Mouse (Mus musculus) layer of hippocampus, adult 2 months (tissue): ENCODE results near the gene Mdh1. TPM values are rescaled to one million over a fixed set of nuclear protein-coding genes. Genes with fewer than 3 reads are reported as not detected.

Source experiments
- DNase-seq, 2 experiments: peaks; one replicate each; pipeline ENCODE4 v3.0.0; 2022; ENCODE audit warnings: low spot score in 2 of 2
- H3K27ac ChIP-seq: fragments of 200-600 bp; 2 replicates; pipeline ENCODE4 v1.8.1; 2022
- H3K4me3 ChIP-seq: fragments of 200-600 bp; 2 replicates; pipeline ENCODE4 v1.8.1; 2022; ENCODE audit warnings: mild to moderate bottlenecking
- CTCF ChIP-seq: fragments of 200-600 bp; conservative IDR thresholded peaks from 2 replicates; pipeline ENCODE4 v1.8.1; 2022; ENCODE audit warnings: antibody characterized with exemption, mild to moderate bottlenecking, moderate library complexity
- long read RNA-seq, 2 experiments: library from polyadenylated mRNA; stranded (forward); transcript quantifications; one replicate each; pipeline ENCODE4 v2.0.0; 2021; ENCODE audit warnings: borderline mapping rate in 2 of 2
- total RNA-seq, 2 experiments: library from RNA; stranded (reverse); gene quantifications; 2 replicates each; pipeline ENCODE4 v1.2.3; 2021

The Mdh1 gene
- total RNA-seq = 100 to 1,000 TPM; 667 to 677 TPM
- long read RNA-seq, experiment 1, transcript Mdh1-201 (9 exons, 2,122 nt) = major isoform, 363 of 390 reads
- long read RNA-seq, experiment 1, partial matches to known transcripts = 18 of 390 reads
- long read RNA-seq, experiment 1, other reads (novel, unspliced or antisense) = 9 of 390 reads
- long read RNA-seq, experiment 2, transcript Mdh1-201 (9 exons, 2,122 nt) = major isoform, 525 of 556 reads
- long read RNA-seq, experiment 2, partial matches to known transcripts = 16 of 556 reads
- long read RNA-seq, experiment 2, other reads (novel, unspliced or antisense) = 15 of 556 reads

DNA sequence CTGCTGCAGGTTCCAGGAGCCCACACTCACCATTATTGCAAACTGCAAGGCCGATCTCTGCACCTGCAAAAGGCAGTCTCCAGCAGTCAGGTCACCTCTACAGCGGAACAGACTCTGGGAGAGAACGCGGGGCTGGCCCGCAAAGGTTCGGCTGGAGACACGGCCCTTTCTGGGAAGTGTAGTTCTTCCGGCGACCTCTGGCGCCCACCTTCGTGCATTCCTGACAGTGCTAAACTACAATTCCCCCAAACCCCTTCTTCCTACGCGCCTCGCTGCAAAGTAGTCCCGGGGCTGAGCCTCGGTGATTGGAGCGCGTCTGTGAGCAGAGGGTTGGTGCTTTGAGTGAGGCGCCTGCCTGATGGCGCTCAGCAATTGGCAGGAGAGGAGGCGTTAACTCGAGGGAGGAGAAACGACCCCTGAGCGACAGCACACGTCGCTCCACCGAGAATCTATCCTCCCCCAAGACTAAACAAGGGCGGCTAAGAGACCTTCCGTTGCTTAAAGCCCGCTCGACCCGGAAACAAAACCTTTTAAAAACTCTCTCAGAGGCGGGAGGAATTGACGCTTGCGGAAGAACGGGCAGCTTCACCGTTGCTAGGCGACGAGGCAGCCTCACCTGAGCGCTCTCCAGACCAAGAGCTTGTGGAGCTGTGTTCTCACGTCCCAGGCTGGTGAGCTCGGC is at the start of gene Mdh1, which contains the start of gene Wdpcp:
Mdh1 (minus strand) TSS at position 668 of the 682 bp plus-strand sequence.
Wdpcp (plus strand) TSS at position 536 of the 682 bp plus-strand sequence.
- DNase-seq = peak; percentile 95 to 99
- H3K27ac ChIP-seq = peak within 1 kb of the TSS; percentile 97
- TF ChIP-seq CTCF = peak; percentile 67
- H3K4me3 ChIP-seq = peak within 1 kb of the TSS; percentile 88

DNA sequence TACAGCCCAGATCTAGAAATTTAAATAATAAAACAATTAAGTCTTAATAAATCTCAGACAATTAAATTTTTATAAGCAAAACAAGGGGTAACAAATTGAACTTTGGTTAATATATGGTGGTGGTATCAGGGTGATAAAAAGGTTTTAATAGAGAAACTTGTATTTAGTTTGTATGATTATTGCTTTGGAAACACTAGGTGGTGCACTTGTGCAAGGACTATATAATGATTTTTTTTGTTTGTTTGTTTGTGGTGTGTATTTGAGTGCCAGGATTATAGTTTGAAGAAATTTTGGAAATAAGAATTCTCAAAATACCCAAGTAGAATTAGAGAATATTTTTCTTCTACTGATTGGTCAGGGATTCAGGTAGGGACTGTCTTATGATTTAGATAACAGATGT is 43.7 kb upstream of the Mdh1 start:
- DNase-seq = no peak
- Histone ChIP-seq H3K4me3 (no peak overlapping the region), H3K27ac (no peak overlapping the region)
- TF ChIP-seq CTCF = peak; percentile 77

DNA sequence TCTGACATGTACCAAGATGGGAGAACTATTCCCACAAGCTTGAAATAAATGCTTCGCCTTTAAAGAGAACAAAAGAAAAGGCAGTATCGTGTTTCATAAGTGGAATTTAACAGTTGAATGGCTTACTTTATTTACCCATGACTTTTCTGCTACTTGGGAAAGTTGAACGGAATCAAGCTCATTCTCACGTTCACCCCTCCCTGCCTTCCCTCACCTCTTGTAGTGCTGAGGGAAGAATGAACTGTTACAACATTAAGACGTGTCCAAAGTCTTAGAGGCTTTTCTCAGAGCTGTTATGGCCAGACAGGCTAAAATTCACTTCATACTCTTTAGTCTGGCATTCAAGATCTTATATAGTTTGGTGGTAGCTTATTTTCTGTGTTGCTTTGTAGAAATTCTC is 30.3 kb upstream of the Mdh1 start:
- TF ChIP-seq CTCF = no peak
- Histone ChIP-seq H3K4me3 (no peak overlapping the region), H3K27ac (no peak overlapping the region)
- no peak for DNase-seq

DNA sequence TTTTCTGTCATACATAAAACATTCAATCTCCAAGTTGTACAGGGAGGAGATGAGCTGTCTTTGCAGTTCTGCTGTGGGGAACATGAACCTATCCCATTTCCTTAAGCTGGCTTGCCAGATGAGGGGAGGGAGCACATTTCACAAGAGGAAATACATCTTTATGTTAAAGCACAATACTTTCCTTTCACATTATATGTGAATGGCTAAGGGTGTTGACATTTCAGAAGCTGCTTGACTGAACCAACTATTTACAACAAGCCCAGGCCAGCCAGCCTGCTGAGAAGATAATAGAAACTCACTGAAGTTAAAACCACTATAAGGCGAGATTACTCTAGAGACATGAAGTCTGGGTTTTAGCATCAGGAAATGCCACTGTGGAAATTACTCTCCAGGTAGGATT is 11.1 kb upstream of the Mdh1 start:
- TF ChIP-seq CTCF = no peak
- DNase-seq = no peak
- H3K4me3 ChIP-seq = no peak overlapping the region
- H3K27ac ChIP-seq = no peak overlapping the region

DNA sequence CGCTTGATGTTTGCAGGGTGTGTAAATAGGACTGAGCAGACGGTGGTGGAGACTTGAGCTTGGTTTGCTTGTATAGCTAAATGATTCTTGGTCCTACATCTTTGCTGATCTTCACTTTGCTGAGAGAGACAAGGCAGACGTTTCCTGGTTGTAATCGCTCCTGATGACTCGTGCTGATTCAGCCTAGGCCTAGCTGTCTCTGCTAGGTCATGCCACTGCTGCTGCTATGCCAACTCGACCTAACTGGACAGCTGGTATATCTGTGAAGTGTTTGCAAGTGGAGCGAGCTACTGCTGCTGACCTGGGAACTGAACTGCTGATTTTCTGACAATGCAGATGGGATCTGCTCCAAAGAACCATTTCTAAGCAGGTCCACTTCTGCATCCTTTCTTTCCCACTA is 9.3 kb upstream of the Mdh1 start:
- Histone ChIP-seq H3K27ac (no peak overlapping the region), H3K4me3 (no peak overlapping the region)
- TF ChIP-seq CTCF = no peak
- no peak for DNase-seq

DNA sequence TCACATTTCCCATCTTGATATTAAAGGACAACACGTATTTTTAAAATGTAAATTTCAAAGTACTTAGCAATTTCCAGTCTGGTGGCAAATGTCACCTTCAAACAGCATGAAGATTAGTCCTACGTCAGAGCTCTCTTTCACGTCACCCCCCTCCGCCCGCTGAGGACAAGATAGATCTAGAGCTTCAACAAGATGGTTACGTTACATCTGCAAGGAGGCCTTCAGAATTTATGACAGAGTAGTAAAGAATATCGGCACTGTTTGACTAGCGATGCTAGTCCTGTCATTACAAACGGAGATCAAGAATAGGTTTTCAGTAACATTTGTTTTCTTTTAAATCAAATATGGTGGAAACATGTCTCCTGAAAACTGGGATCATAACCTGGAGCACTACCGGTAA is 1.2 kb downstream of the Mdh1 start:
- no peak for TF ChIP-seq CTCF
- H3K27ac ChIP-seq = peak overlapping the region; percentile 97

DNA sequence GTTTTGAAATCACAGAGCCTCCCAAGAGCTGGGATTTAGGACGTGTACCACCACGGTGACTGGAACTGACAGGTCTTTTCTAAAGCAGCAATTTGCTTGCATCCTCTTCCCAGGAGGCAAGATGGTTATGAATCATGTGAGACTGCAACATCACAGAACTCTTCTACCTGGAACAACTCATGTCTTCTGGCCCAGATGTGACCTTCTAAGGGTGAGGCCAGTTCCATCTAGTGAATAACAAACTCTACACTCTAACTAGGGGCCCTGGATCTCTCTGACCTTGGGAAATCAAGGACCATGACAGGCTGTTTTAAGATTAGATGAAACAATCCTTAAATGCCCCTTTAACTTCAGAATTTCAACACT is 2.1 kb downstream of the Mdh1 start:
- H3K4me3 ChIP-seq = peak overlapping the region; percentile 88
- peak overlapping the region; percentile 97 for H3K27ac ChIP-seq
- no peak for DNase-seq
- TF ChIP-seq CTCF = no peak

More for the DNA sequence above, 1.2 kb downstream of the Mdh1 start:
- H3K4me3 ChIP-seq = peak overlapping the region; percentile 88
- DNase-seq = peak; percentile 57 to 58

DNA sequence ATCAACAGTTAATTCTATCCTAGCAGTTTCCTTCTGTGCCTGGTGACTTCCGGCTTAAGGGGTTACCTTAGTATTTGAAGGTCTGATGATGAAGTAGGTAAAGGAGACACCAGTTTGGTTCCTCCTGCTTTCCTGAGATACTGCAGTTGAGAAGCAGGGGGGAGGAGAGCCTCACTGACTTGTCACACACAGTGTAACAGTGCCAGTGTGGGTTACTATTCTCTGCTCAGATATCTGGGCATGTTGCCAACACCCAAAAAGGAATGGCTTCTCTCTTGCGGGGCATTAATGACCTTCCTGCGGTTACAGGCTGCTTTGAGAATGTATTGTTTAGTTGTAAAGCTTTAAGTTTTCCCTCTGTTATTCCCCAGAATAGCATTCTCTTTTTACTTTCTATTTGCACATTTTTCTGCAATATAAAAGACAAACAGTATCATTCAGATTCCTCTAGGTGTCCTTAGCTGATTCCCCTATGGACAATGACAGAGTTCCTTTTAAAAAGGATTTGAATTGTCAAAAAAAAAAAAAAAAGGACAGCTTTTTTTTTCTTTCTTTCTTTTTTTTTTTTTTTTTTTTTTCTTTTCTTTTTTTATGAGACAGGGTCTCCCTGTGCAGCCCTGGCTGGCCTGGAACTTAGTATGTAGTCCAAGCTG is 2.6 kb downstream of the Mdh1 start:
- peak; percentile 45 to 61 for DNase-seq
- TF ChIP-seq CTCF = peak; percentile 40
- Histone ChIP-seq H3K4me3 (peak overlapping the region; percentile 88), H3K27ac (peak overlapping the region; percentile 97)

DNA sequence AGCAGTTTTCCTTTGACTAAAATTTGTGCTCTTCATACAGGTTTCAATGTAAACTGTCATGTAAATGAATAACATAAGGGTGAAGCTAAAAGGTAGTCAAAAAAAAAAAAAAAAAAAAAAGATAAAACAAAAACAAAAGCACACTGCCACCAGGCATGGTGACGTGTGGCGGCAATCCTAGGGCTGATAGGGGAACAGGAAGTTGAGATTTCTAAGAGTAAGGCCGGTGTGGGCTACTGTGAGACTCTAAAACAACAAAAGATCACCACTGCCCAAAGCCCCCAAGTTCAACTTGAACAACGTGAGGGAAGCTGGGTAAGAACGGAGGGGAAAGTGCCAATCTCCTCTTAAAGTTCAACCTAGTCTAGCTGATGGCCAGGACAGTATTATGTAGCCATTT is 3.2 kb downstream of the Mdh1 start:
- H3K4me3 ChIP-seq = peak overlapping the region; percentile 30
- no peak for TF ChIP-seq CTCF
- H3K27ac ChIP-seq = 0 out of 2 replicates have a peak overlapping the region, but pooled peaks have one; percentile 12
- no peak for DNase-seq

DNA sequence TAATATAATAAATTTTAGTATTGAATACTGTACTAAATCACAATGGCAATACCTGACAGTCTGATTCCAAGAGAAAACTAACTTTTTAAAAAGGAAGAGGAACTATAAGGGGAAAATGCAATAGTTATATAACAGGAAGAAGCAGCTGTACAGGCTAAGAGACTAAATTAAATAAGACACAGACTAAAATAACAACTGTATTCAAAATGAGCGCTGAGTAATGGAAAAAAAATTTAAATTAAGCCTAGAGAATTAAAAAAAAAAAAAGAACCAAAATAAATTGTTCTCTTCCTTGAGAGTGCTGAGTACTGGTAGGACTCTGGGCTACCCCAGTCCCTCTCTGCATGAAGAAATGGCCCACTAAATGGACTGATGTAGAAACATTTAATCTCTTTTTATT is 4.4 kb downstream of the Mdh1 start:
- DNase-seq = no peak
- no peak overlapping the region for H3K4me3 ChIP-seq
- TF ChIP-seq CTCF = no peak
- H3K27ac ChIP-seq = no peak overlapping the region

DNA sequence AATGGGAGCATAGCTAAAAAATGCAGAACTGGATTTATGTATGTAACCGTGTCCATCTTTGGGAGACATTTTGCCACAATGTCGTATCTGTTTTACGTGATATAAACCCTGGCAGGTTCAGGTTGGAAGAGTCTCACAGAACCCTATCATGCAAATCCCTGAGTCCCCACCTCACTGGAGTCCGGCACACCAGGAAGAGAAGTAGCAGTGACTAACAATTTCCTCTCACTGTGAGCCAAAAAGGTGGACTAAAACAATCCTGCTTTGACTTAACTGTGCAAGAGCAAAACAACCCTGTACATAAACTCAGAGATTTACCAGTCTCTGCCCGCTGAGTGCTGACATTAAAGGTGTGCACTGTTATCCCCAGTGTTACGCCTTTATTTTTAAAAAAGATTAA is 5.2 kb downstream of the Mdh1 start:
- TF ChIP-seq CTCF = no peak
- DNase-seq = no peak
- H3K27ac ChIP-seq = no peak overlapping the region

DNA sequence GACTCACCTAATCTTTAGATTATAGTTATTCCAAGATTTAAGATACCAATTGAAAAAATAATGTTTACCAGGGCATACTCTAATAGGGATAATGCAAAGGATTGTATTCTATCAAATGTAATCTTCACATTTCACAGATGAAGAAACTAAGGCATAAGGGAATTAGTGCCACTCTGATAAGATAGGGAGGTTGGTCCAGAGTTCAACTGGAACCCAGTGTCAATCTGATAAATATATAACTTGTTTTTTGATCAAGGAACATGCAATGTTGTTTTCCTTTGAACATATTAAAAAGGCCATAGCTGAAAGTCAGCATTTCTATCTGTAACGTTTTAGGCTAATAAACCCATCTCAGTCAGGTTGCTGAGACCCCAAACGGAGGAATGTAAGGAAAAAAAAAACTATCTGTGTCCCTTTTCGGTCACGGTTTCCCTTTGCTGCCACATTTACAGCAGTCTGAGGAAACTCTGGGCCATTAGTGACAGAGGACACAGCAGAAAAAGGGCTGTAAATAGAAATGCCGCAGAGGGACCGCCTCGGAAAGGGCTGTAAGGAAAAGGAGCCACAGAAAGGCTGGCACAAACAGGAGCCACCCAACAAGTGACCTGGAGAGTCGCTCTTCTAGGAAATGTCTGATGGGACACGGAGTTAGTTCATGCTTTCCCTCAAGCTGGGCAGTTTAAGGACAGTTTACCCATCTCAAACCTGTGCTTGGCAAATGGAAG is 7.3 kb downstream of the Mdh1 start:
- Histone ChIP-seq H3K4me3 (no peak overlapping the region), H3K27ac (no peak overlapping the region)
- no peak for TF ChIP-seq CTCF
- no peak for DNase-seq

More for the DNA sequence above, 5.2 kb downstream of the Mdh1 start:
- no peak overlapping the region for H3K4me3 ChIP-seq
